Mouse (Mus musculus) embryonic facial prominence, embryonic 11.5 days (tissue): ENCODE data around the gene Hmmr. TPM values are rescaled to one million over a fixed set of nuclear protein-coding genes. Genes with fewer than 3 reads are reported as not detected.
A peak's percentile ranks its signal among the peaks of the same experiment; 100 is the strongest.

ENCODE experiments used
- ATAC-seq: fragments of 200-750 bp; cut with Nextera tagmentation; replicated peaks from 2 replicates; pipeline ENCODE4 v1.8.0; 2017; ENCODE audit warnings: low read depth; ENCODE audit not compliant: insufficient number of reproducible peaks, low FRiP score, low TSS enrichment
- DNase-seq: peaks from one replicate; pipeline ENCODE4 v3.0.0-alpha.2; 2015; ENCODE audit warnings: low spot score
- H3K27ac ChIP-seq: fragments of 300-500 bp; sonication (generic); replicated peaks from 2 replicates; pipeline ENCODE4 v1.5.1; 2014; ENCODE audit warnings: mild to moderate bottlenecking, low read depth, low read length, control low read depth
- H3K27me3 ChIP-seq: fragments of 300-500 bp; sonication (generic); 2 replicates; pipeline ENCODE4 v1.6.1; 2014; ENCODE audit warnings: mild to moderate bottlenecking, low read length, moderate library complexity, mixed read lengths; ENCODE audit not compliant: control insufficient read depth, insufficient read depth
- H3K36me3 ChIP-seq: fragments of 300-500 bp; sonication (generic); replicated peaks from 2 replicates; pipeline ENCODE4 v1.6.1; 2014; ENCODE audit warnings: low read depth, mild to moderate bottlenecking, low read length, moderate library complexity, mixed read lengths; ENCODE audit not compliant: control insufficient read depth, insufficient read depth
- H3K4me1 ChIP-seq: fragments of 300-500 bp; sonication (generic); 2 replicates; pipeline ENCODE4 v1.6.1; 2014; ENCODE audit warnings: low read length, mixed read lengths; ENCODE audit not compliant: control insufficient read depth, insufficient read depth
- H3K4me2 ChIP-seq: fragments of 300-500 bp; sonication (generic); 2 replicates; pipeline ENCODE4 v1.6.1; 2014; ENCODE audit warnings: low read depth, mild to moderate bottlenecking, control low read depth, low read length, moderate library complexity
- H3K4me3 ChIP-seq: fragments of 300-500 bp; sonication (generic); 2 replicates; pipeline ENCODE4 v1.5.1; 2014; ENCODE audit warnings: low read depth, low read length, control low read depth
- H3K9ac ChIP-seq: fragments of 300-500 bp; sonication (generic); replicated peaks from 2 replicates; pipeline ENCODE4 v1.6.1; 2014; ENCODE audit warnings: mild to moderate bottlenecking, control low read depth, low read length
- H3K9me3 ChIP-seq: fragments of 300-500 bp; sonication (generic); replicated peaks from 2 replicates; pipeline ENCODE4 v1.6.1; 2016; ENCODE audit warnings: mild to moderate bottlenecking, low read length, inconsistent platforms, mixed read lengths; ENCODE audit not compliant: control insufficient read depth
- WGBS: fragments of 180-500 bp; shearing (Covaris S2); extraction: QIAGEN DNeasy Blood & Tissue Kit; methylation state at CpG from one replicate; pipeline ENCODE4 v1.1.7; 2014; 5-methylcytosine and 5-hydroxymethylcytosine counted together
- polyA plus RNA-seq: library from polyadenylated mRNA; unstranded; fragments of >200 nt; fragmentation: Nextera tagmentation; extraction: Ambion mirVana; gene quantifications from 2 replicates; pipeline ENCODE4 v1.2.1, GENCODE M21; 2014

Hmmr gene
- polyA plus RNA-seq = 63.2 and 71.1 TPM in 2 replicates

GRCm38 (mm10) chr11:40733339-40734174, at the start of gene Hmmr, which contains the start of gene Nudcd2:
TSS of gene Hmmr (minus strand) at chr11:40733422.
TSS of gene Nudcd2 (plus strand) at chr11:40733667.
- under 1% methylated on average over 52 of the region's 52 CpGs for WGBS
- peak; percentile 98 for DNase-seq

GRCm38 (mm10) chr11:40781857-40782256, 48.6 kb upstream of the Hmmr start:
- no peak overlapping the region for H3K9ac ChIP-seq
- ATAC-seq = no peak
- H3K4me3 ChIP-seq = no peak overlapping the region
- 66% methylated on average over 2 of the region's 2 CpGs for WGBS
- H3K4me2 ChIP-seq = no peak overlapping the region
- no peaks in the 10 kb centered on the region for H3K4me1 ChIP-seq
- H3K27me3 ChIP-seq = no peaks in the 10 kb centered on the region
- no peaks in the 10 kb centered on the region for H3K9me3 ChIP-seq
- no peaks in the 10 kb centered on the region for H3K36me3 ChIP-seq
- H3K27ac ChIP-seq = no peak overlapping the region
- no peak for DNase-seq

More at GRCm38 (mm10) chr11:40733339-40734174, at the start of gene Hmmr, which contains the start of gene Nudcd2:
- no peaks in the 10 kb centered on the region for H3K36me3 ChIP-seq
- H3K9me3 ChIP-seq = no peaks in the 10 kb centered on the region
- H3K27ac ChIP-seq = peak within 1 kb of the TSS; percentile 72
- H3K4me2 ChIP-seq = peak within 1 kb of the TSS; percentile 60
- H3K27me3 ChIP-seq = no peaks in the 10 kb centered on the region
- H3K9ac ChIP-seq = peak within 1 kb of the TSS; percentile 85
- 0 out of 2 replicates have a peak, but pooled peaks cover 2% of the 10 kb centered on the region for H3K4me1 ChIP-seq
- peak within 1 kb of the TSS; percentile 85 for H3K4me3 ChIP-seq
- ATAC-seq = peak; percentile 99

GRCm38 (mm10) chr11:40775315-40776269, 42.4 kb upstream of the Hmmr start:
- Histone ChIP-seq H3K9me3 (no peaks in the 10 kb centered on the region), H3K4me3 (no peak overlapping the region), H3K4me1 (no peaks in the 10 kb centered on the region), H3K36me3 (no peaks in the 10 kb centered on the region), H3K27me3 (no peaks in the 10 kb centered on the region), H3K4me2 (no peak overlapping the region), H3K27ac (no peak overlapping the region), H3K9ac (no peak overlapping the region)
- DNase-seq (peak; percentile 82), ATAC-seq (no peak)
- 49% methylated on average over 12 of the region's 12 CpGs for WGBS

- WGBS = 83% methylated on average over 4 of the region's 4 CpGs
- ATAC-seq (no peak), DNase-seq (no peak)
- H3K4me2 ChIP-seq = no peak overlapping the region
- no peaks in the 10 kb centered on the region for H3K4me1 ChIP-seq
- no peak overlapping the region for H3K27ac ChIP-seq
- H3K27me3 ChIP-seq = no peaks in the 10 kb centered on the region
- H3K36me3 ChIP-seq = no peaks in the 10 kb centered on the region
- no peak overlapping the region for H3K9ac ChIP-seq
- H3K4me3 ChIP-seq = no peak overlapping the region
- H3K9me3 ChIP-seq = no peaks in the 10 kb centered on the region
Measured at GRCm38 (mm10) chr11:40764690-40765089, 31.5 kb upstream of the Hmmr start.

- Histone ChIP-seq H3K9ac (no peak overlapping the region), H3K4me2 (no peak overlapping the region), H3K27me3 (no peaks in the 10 kb centered on the region), H3K4me3 (no peak overlapping the region), H3K36me3 (no peaks in the 10 kb centered on the region), H3K9me3 (no peaks in the 10 kb centered on the region), H3K27ac (no peak overlapping the region), H3K4me1 (no peaks in the 10 kb centered on the region)
- DNase-seq = peak; percentile 29
- ATAC-seq = no peak
- 22% methylated on average over 2 of the region's 2 CpGs for WGBS
Measured at GRCm38 (mm10) chr11:40763395-40763794, 30.2 kb upstream of the Hmmr start.

GRCm38 (mm10) chr11:40759896-40760295, 26.7 kb upstream of the Hmmr start:
- no peaks in the 10 kb centered on the region for H3K36me3 ChIP-seq
- H3K4me1 ChIP-seq = no peaks in the 10 kb centered on the region
- H3K9me3 ChIP-seq = no peaks in the 10 kb centered on the region
- ATAC-seq = no peak
- H3K4me3 ChIP-seq = no peak overlapping the region
- H3K9ac ChIP-seq = no peak overlapping the region
- 80% methylated on average over 8 of the region's 8 CpGs for WGBS
- no peak for DNase-seq
- no peak overlapping the region for H3K27ac ChIP-seq
- H3K4me2 ChIP-seq = no peak overlapping the region
- H3K27me3 ChIP-seq = no peaks in the 10 kb centered on the region

GRCm38 (mm10) chr11:40755968-40756367, 22.7 kb upstream of the Hmmr start:
- Histone ChIP-seq H3K27ac (no peak overlapping the region), H3K4me3 (no peak overlapping the region), H3K4me1 (no peaks in the 10 kb centered on the region), H3K4me2 (no peak overlapping the region), H3K9me3 (no peaks in the 10 kb centered on the region), H3K36me3 (no peaks in the 10 kb centered on the region), H3K27me3 (no peaks in the 10 kb centered on the region), H3K9ac (no peak overlapping the region)
- DNase-seq = no peak
- 89% methylated on average over 8 of the region's 8 CpGs for WGBS
- no peak for ATAC-seq
